Mouse (Mus musculus) adipocyte (in vitro differentiated cells): ENCODE measurements around the gene Acox3.

Source experiments
- DNase-seq: peaks from one replicate; pipeline ENCODE4 v3.0.0-alpha.2; 2016; ENCODE audit warnings: low spot score

Acox3 gene

GRCm38 (mm10) chr5:35610381-35610780, 27.5 kb downstream of the Acox3 start:
- DNase-seq = no peak

GRCm38 (mm10) chr5:35611170-35611569, 28.3 kb downstream of the Acox3 start:
- no peak for DNase-seq

GRCm38 (mm10) chr5:35611900-35612299, 29.1 kb downstream of the Acox3 start:
- DNase-seq = no peak

- DNase-seq = no peak
These were observed 29.9 kb downstream of the Acox3 start for GRCm38 (mm10) chr5:35612722-35613121.

- DNase-seq = peak; percentile 65
These were observed 34.1 kb downstream of the Acox3 start for GRCm38 (mm10) chr5:35616943-35617342.

- no peak for DNase-seq
These were observed 38.3 kb downstream of the Acox3 start for GRCm38 (mm10) chr5:35621114-35621513.

- peak; percentile 41 for DNase-seq
These were observed 41.0 kb downstream of the Acox3 start for GRCm38 (mm10) chr5:35623831-35624230.

- peak; percentile 99 for DNase-seq
These were observed 42.0 kb downstream of the Acox3 start for GRCm38 (mm10) chr5:35624751-35625239.

GRCm38 (mm10) chr5:35626408-35626807, 43.6 kb downstream of the Acox3 start:
- peak; percentile 55 for DNase-seq

GRCm38 (mm10) chr5:35627307-35627840, 44.5 kb downstream of the Acox3 start:
- no peak for DNase-seq

- DNase-seq = peak; percentile 89
These were observed 45.8 kb downstream of the Acox3 start for GRCm38 (mm10) chr5:35628685-35629084.

GRCm38 (mm10) chr5:35629333-35629732, 46.5 kb downstream of the Acox3 start:
- DNase-seq = no peak

GRCm38 (mm10) chr5:35630706-35631105, 47.9 kb downstream of the Acox3 start:
- no peak for DNase-seq

GRCm38 (mm10) chr5:35631224-35631623, 48.4 kb downstream of the Acox3 start:
- DNase-seq = no peak

GRCm38 (mm10) chr5:35631755-35632154, 48.9 kb downstream of the Acox3 start:
- no peak for DNase-seq

GRCm38 (mm10) chr5:35632841-35633240, 50.0 kb downstream of the Acox3 start:
- peak; percentile 95 for DNase-seq

- DNase-seq = peak; percentile 70
These were observed 53.2 kb downstream of the Acox3 start for GRCm38 (mm10) chr5:35636016-35636415.

- no peak for DNase-seq
These were observed 59.2 kb downstream of the Acox3 start for GRCm38 (mm10) chr5:35641961-35642584.

GRCm38 (mm10) chr5:35643401-35644048, 60.7 kb downstream of the Acox3 start:
- no peak for DNase-seq

- DNase-seq = no peak
These were observed 61.2 kb downstream of the Acox3 start for GRCm38 (mm10) chr5:35644082-35644481.

GRCm38 (mm10) chr5:35645938-35646493, 63.2 kb downstream of the Acox3 start:
- DNase-seq = no peak

- DNase-seq = peak; percentile 91
These were observed 64.1 kb downstream of the Acox3 start for GRCm38 (mm10) chr5:35646927-35647326.

- peak; percentile 95 for DNase-seq
These were observed 64.7 kb downstream of the Acox3 start for GRCm38 (mm10) chr5:35647562-35647961.
